Mouse (Mus musculus) kidney, adult 18-20 months (tissue): ENCODE data around the gene Kcnn1.

Source experiments
- DNase-seq: peaks from one replicate; pipeline ENCODE4 v3.0.0; 2021

Gene Kcnn1

DNA sequence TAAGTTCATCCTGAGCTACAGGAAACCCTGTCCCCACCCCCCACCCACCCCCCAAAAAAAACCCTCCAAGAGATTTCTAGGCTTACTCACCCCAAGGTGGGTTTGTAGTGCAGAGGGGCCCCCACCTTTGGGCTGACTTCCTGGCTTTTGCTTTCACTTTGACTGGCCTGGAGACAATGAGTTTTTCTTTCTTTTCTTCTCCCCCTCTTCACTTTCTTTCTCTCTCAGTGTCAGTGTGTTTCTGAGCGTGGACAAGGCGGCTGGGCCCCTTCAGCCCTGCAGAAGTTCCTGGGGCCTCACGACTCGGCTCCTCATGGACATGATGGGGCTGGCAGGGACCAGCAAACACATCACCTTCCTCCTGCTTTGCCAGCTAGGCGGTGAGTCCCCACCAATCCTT lies 54.8 kb downstream of the Kcnn1 start, which contains the start of gene Il12rb1:
Gene Il12rb1, plus strand, starts transcription at position 211 of the 400 bp plus-strand sequence.
- no peak for DNase-seq

DNA sequence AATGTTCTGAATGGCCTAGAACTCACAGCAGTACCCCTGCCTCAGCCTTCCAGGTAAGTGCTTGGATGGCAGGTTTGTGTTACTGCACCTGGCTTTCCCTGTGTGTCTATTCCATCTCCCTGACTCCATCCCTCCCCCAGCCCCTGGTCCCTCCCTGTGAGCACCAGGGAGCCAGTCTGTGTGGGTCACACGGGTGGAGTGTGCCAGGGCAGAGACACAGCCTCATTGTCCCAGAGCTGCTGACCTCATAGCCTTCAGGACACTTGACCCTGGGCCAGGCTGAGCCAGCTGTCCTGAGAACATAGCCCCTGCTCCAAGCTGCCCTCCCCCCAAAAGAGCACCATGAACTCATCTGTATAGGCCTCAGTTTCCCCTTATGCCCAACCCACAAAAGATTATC lies 55.8 kb downstream of the Kcnn1 start:
- DNase-seq: no peak

DNA sequence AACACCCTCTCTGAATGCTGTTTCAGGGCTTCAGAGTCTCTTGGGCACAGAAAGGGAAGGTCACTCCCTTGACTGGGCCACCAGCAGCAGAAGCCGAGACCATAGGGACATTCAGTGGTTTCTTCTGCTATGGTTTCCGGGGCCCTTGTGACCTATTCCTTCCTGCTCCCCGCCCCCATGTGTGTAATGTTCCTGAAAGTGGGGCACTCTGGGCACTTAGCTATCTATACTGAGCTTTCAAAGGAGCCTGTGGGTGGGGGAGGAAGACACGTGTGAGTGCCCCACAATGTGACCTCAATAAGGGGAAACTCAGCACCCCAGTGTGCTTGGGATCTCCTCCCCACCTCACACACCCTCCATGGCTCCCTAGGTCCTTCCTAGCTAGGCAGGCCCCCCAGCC lies 56.5 kb downstream of the Kcnn1 start:
- DNase-seq: no peak

DNA sequence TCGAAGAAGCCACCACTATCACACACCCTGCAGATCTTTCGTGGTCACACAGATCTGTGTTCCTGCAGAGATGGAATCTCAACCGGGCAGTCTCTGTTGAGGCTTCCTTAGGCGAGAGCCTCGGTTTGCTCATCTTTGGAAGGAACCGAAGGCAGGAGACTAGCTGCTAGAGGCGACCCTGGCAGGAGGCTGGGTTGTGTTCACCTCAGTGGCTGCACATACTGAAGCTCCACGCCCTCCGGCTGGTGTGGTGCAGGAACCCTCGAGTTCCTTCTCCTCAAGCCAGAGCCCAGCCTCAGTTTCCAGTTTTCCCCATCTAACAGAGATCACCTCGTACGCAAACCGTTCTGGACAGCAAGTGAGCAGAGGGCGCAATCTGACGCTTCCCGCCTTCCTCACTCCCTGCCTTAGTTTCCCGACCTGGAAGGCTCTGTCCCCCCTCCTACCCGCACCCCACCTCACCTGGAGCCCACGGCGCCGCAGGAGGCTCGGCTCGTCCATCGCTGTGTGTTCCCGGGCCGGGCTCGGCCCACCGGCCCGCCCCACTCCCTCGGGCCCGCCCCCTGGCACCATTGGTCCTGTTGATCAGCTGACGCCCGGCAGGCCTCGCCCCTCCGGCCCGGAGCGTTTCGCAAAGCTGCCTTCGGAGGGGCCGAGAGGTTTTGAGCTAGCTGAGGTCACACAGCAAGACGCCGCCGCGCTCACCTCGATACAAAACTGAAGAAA lies 58.4 kb downstream of the Kcnn1 start, which contains the start of gene Mast3:
Gene Mast3, minus strand, starts transcription at position 574 of the 726 bp plus-strand sequence.
- peak; percentile 87 for DNase-seq

DNA sequence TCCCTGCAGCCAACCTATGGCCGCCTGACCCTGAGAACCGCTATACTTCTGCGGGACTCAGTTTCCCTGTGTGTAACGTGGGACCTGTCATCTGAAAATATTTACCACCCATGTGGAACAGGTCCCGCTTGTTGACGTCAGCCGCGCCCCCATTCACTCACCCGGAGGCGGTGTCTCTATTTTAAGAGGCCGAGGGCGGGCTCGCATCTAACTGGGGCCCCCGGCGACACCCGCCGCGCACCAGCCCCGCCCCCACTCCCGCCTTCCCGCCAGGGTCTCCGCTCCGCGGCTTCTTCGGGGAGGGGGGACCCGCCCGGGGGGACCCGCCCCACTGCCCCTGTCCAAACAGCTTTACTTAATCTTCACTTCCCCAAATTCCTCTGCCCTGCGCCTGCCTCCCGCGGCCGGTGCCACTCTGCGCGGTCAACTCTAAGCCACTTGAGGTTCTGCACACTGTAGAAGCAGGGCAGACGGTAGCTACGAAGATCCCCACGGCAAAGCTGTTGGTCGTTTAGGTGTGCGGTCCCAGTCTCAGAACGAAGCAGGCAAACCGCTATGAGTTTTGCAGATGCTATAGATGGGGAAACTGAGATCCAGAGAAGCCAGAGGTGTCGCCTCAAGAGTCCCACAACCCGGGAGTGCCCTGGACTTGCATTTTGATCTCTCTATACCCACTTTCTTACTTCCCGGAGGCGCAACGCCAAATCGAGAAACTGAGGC lies 59.1 kb downstream of the Kcnn1 start:
- DNase-seq: peak; percentile 34

DNA sequence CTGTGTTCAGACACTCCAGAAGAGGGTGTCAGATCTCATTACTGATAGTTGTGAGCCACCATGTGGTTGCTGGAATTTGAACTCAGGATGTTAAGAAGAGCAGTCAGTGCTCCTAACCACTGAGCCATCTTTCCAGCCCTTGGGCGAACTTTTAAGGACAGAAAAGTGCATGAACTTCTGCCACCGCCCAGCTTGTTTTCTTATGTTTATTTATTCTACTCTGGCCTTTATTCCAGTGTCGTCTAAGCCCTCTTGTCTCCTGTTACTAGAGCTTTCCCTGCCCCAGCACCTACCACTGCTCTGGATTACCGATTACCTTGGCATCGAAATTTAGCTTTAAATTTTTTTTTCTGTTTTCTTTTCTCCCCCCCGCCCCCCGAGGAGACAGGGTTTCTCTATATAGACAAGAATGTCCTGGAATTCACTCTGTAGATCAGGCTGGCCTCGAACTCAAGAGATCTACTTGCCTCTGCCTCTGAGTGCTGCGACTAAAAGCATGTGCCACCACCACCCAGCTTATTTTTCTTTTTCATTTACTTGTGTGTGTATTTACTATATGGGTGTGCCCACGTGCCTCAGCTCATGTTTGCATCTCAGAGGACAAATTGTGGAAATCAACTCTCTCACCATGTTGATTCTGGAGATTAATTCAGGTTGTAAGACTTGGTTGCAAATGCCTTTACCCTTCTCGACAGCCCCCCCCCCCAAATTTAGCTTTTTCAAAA lies 60.1 kb downstream of the Kcnn1 start:
- DNase-seq: no peak

DNA sequence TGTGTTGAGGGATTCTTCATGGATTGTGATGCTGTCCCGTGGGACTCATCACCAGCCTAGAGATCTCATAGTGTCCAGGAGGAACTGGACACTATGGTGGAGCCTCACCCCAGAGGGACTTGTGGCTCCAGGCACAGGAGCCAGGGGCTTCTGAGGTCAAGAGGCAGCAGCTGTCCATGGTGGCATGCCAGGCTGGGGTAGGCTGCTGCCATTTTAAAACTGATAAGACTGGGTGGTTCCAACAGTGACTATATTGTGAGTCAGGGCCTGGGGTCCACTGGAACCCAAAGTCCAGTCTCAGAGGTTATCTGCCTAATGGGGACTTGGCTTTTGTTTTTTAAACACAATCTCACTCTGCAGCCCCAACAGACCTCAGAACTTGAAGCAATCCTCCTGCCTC lies 61.2 kb downstream of the Kcnn1 start:
- no peak for DNase-seq

DNA sequence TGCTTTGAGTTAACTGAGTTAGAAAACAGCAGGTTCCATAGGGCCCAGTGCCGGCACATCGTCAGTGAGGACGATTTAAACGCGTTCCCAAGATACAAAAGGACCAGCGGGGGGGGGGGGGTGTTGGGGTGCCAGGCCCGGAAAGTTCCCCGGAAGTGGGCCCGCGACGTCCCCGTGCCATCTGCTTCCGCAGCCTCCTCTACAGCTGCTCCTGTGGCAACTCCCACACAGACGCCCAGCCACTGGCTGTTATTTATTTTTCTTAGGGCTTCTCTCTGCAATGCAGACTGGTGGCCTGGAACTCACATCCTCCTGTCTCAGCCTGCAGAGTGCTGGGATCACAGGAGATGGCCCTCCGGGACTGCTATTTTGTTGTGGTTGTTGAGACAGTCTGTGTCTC lies 61.9 kb downstream of the Kcnn1 start:
- DNase-seq: no peak

DNA sequence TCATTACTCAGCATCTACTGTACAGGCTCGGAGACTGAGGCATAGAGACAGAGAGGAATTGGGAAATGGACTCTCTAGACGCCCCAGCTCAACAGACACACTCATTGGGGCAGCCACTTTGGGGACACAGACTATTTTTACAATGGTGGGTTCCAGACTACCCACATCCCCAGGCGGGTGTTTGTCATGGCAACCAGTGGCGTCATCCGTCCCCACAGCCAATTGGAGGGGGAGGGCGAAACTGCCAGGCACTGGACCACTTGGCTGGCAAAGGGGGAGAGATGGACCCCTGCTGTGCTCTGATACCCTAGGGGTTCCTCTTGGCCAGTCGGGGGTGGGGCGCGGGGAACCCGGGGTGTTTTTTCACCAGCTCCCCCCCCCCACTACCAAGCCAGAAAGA lies 62.4 kb downstream of the Kcnn1 start:
- no peak for DNase-seq

DNA sequence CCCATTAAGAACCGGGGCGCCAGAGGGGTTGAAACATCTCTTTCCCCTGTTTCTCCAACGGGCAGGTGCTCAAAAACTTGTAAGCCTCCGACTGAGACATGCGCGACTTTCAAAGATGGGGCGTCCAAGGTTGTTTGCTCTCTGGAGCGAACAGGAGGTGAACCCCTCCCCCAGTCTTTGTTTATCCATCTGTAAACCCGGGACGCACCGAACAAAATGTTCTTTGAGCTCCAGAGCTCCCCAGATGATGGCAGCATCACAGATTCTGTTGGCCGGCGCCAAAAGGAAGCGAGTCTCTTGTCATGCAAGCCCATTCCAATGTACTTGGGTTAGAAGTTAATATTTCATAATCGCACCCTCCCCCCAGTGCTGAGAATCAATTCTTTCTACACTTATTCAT lies 64.8 kb downstream of the Kcnn1 start:
- DNase-seq: peak; percentile 63

DNA sequence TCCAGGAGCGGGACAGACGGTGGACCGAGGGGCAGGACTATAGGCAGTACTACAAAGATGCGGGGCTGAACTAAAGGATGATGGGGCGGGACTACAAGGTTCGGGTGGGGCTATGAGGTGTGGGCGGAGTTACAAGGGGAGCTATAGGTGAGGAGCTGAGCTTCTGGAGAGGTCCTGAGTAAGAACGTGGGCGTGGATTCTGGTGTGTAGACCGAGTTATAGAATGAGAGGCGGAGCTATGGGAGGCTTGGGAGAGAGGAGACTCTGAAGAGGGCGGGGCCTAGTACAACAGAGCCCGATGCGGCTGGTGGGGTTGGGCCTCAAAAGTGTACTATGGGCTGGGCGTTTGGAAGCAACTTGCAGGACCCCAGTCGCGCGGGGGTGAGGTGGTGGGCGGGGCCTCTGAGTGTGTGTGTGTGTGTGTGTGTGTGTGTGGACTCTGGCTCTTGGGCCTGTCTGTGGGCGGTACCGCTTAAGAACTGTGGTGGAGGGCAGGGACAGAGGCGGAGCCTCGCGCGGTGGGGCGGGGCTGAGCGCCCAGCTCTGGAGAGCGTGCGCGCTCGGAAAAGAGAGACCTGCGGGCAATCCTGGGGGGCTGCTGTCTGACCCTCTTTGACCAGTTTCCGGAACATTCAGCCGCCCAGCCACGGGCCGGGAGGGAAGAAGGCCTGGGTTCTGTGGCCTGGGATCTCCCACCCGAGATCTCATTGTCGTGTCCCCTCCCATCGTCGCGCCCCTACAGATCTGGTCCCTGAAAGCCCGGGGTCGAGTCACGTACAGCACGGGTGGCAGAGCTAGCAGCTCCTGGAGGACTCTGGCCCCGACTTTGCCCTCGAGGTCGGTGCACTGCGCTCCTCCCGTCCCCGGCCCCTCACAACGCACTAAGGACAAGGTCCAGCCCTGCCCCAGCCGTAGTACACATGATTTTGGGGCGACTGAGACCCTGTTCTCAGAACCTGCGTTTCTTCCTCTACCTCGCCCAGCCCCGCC lies 65.7 kb downstream of the Kcnn1 start:
- DNase-seq: peak; percentile 92

DNA sequence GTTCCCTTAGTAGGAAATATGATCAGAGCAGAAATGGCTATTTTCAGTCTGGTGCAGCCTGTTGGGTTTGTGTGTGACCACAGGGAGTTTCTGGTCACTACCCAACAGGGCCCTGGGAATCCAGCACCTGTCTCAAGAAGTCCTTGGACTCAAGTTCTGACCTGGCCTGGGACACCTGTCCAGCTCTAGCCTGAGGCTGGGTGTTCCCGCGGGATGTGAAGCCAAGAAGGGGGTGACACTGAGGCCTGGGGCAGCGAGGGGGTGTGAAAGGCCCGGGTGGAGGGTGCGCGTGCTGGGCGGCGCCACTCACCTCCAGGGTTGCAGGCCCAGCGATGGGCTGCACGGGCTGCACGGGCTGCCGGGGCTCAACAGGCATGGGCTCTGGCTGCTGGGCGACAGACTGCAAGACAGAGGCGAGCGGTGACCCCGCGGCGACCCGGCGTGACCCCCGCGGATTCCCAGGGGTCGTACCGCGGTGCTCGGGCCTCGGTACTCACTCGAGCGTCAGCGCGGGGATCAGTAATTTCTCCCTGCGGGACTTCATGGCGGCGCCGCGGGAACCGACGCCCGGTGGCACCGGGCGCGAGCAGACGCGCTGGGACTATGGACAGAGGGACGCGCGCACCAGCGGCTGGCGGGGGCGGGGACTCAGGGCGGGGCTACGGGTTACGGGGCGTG lies 66.5 kb downstream of the Kcnn1 start:
- no peak for DNase-seq

DNA sequence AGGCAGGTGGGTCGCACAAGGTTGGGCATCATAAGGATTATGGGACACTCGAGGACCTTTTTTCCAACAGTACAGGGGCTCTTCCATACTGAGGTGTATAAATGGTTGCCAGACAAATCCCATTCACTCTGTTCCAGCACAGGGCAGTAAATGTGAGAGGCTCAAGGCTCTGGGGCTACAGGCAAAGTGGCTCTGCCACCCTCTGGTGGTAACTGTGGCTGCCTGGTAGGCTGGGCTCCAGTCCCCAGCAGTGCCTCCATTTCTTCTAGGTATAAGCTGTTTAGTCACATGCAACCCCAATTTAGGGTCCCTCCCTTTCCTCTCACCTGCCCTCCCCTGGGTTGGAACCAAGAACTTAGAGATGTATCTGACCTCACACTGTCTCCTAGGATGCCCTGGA lies 67.7 kb downstream of the Kcnn1 start:
- DNase-seq: no peak

DNA sequence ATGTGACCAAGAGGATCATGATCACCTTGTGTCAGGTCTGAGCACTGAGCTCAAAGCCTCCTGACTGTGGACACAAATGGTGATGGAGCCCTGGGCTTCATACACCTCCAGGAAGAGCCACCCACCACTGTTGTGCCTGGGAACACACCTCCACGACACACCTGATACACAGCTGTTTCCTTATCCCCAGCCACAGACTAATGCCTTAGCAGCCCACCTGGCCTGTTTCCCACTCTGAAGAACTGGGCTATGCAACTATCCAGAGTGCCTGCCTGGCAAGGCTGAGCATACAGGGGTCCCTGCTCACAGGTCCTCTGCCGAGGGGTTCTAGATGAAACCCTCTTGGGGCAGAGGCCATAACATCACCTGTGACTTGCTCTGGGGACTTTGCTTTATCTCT lies 68.8 kb downstream of the Kcnn1 start:
- DNase-seq: no peak

DNA sequence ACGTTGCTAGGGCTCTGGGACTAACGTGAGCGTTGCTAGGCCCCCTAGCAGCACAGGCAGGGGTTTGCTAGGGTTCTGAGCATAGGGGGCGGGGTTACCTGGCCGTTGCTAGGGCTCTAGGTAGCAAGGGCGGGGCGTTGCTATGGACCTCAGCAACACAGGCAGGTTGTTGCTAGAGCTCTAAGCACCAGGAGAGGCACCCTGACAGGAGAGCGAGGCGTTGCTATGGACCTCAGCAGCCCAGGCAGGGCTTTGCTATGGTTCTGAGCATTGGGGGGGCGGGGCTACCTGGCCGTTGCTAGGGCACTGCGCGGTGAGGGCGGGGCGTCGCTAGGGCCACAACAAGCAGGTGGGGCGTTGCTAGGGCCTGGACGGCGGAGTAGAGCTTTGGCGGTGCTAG lies 70.4 kb downstream of the Kcnn1 start:
- DNase-seq: peak; percentile 91
